Mouse (Mus musculus): ENCODE results near the gene Trmt5. TPM values are rescaled to one million over a fixed set of nuclear protein-coding genes. Genes with fewer than 3 reads are reported as not detected.

The Trmt5 gene
- polyA plus RNA-seq (2012; ENCODE audit: insufficient read depth, insufficient read length, missing spikeins): 13.7 and 17.2 TPM in 2 replicates

GRCm38 (mm10) chr12:73286287-73287092 lies at the start of gene Trmt5, which contains the start of gene Slc38a6:
Gene Trmt5, minus strand, starts transcription at chr12:73286710.
Gene Slc38a6, plus strand, starts transcription at chr12:73286779.
- peak within 1 kb of the TSS; percentile 86 for H3K27ac ChIP-seq (ENCODE audit: insufficient read depth, low read depth, low read length)
- H3K4me3 ChIP-seq (ENCODE audit: insufficient read depth, low read length): peak within 1 kb of the TSS; percentile 86
- peaks cover 10% of the 10 kb centered on the region for H3K4me1 ChIP-seq (ENCODE audit: control insufficient read depth, insufficient read depth, low read length)
- peak; percentile 56; the same call in 1 of the 2 replicates for TF ChIP-seq POLR2A (IDR thresholded peaks at IDR 0.05; ENCODE audit: borderline replicate concordance, low read depth, low read length)
- no peak for TF ChIP-seq CTCF (IDR thresholded peaks at IDR 0.05; ENCODE audit: low read depth, low read length)

GRCm38 (mm10) chr12:73334051-73334551 lies 47.6 kb upstream of the Trmt5 start:
- H3K4me1 ChIP-seq (ENCODE audit: control insufficient read depth, insufficient read depth, low read length): no peaks in the 10 kb centered on the region
- H3K27ac ChIP-seq (ENCODE audit: insufficient read depth, low read depth, low read length): no peak overlapping the region
- TF ChIP-seq POLR2A (IDR thresholded peaks at IDR 0.05; ENCODE audit: borderline replicate concordance, low read depth, low read length): no peak
- no peak for TF ChIP-seq CTCF (IDR thresholded peaks at IDR 0.05; ENCODE audit: low read depth, low read length)
- no peak overlapping the region for H3K4me3 ChIP-seq (ENCODE audit: insufficient read depth, low read length)

- Histone ChIP-seq H3K4me1 (ENCODE audit: control insufficient read depth, insufficient read depth, low read length) (no peaks in the 10 kb centered on the region), H3K27ac (ENCODE audit: insufficient read depth, low read depth, low read length) (no peak overlapping the region), H3K4me3 (ENCODE audit: insufficient read depth, low read length) (no peak overlapping the region)
- no peak for TF ChIP-seq CTCF (IDR thresholded peaks at IDR 0.05; ENCODE audit: low read depth, low read length)
- no peak for TF ChIP-seq POLR2A (IDR thresholded peaks at IDR 0.05; ENCODE audit: borderline replicate concordance, low read depth, low read length)
These were observed 46.2 kb upstream of the Trmt5 start for GRCm38 (mm10) chr12:73332701-73333100.

GRCm38 (mm10) chr12:73330236-73330635 lies 43.7 kb upstream of the Trmt5 start:
- H3K4me3 ChIP-seq (ENCODE audit: insufficient read depth, low read length): no peak overlapping the region

GRCm38 (mm10) chr12:73328448-73329167 lies 42.1 kb upstream of the Trmt5 start:
- Histone ChIP-seq H3K4me3 (ENCODE audit: insufficient read depth, low read length) (no peak overlapping the region), H3K27ac (ENCODE audit: insufficient read depth, low read depth, low read length) (no peak overlapping the region), H3K4me1 (ENCODE audit: control insufficient read depth, insufficient read depth, low read length) (peaks cover 20% of the 10 kb centered on the region)
- TF ChIP-seq CTCF (IDR thresholded peaks at IDR 0.05; ENCODE audit: low read depth, low read length): no peak
- no peak for TF ChIP-seq POLR2A (IDR thresholded peaks at IDR 0.05; ENCODE audit: borderline replicate concordance, low read depth, low read length)

More at GRCm38 (mm10) chr12:73330236-73330635, 43.7 kb upstream of the Trmt5 start:
- peaks cover 5% of the 10 kb centered on the region; the same call in 1 of the 2 replicates for H3K4me1 ChIP-seq (ENCODE audit: control insufficient read depth, insufficient read depth, low read length)
- no peak overlapping the region for H3K27ac ChIP-seq (ENCODE audit: insufficient read depth, low read depth, low read length)
- TF ChIP-seq POLR2A (IDR thresholded peaks at IDR 0.05; ENCODE audit: borderline replicate concordance, low read depth, low read length) (no peak), CTCF (IDR thresholded peaks at IDR 0.05; ENCODE audit: low read depth, low read length) (no peak)

GRCm38 (mm10) chr12:73327381-73327780 lies 40.9 kb upstream of the Trmt5 start:
- H3K4me1 ChIP-seq (ENCODE audit: control insufficient read depth, insufficient read depth, low read length): peaks cover 29% of the 10 kb centered on the region

GRCm38 (mm10) chr12:73325617-73326016 lies 39.1 kb upstream of the Trmt5 start:
- no peak for TF ChIP-seq CTCF (IDR thresholded peaks at IDR 0.05; ENCODE audit: low read depth, low read length)
- no peak for TF ChIP-seq POLR2A (IDR thresholded peaks at IDR 0.05; ENCODE audit: borderline replicate concordance, low read depth, low read length)
- no peak overlapping the region for H3K27ac ChIP-seq (ENCODE audit: insufficient read depth, low read depth, low read length)
- H3K4me3 ChIP-seq (ENCODE audit: insufficient read depth, low read length): no peak overlapping the region
- peaks cover 40% of the 10 kb centered on the region for H3K4me1 ChIP-seq (ENCODE audit: control insufficient read depth, insufficient read depth, low read length)

More at GRCm38 (mm10) chr12:73327381-73327780, 40.9 kb upstream of the Trmt5 start:
- no peak overlapping the region for H3K4me3 ChIP-seq (ENCODE audit: insufficient read depth, low read length)
- H3K27ac ChIP-seq (ENCODE audit: insufficient read depth, low read depth, low read length): no peak overlapping the region
- no peak for TF ChIP-seq POLR2A (IDR thresholded peaks at IDR 0.05; ENCODE audit: borderline replicate concordance, low read depth, low read length)
- TF ChIP-seq CTCF (IDR thresholded peaks at IDR 0.05; ENCODE audit: low read depth, low read length): no peak

- peaks cover 40% of the 10 kb centered on the region for H3K4me1 ChIP-seq (ENCODE audit: control insufficient read depth, insufficient read depth, low read length)
- TF ChIP-seq POLR2A (IDR thresholded peaks at IDR 0.05; ENCODE audit: borderline replicate concordance, low read depth, low read length) (no peak), CTCF (IDR thresholded peaks at IDR 0.05; ENCODE audit: low read depth, low read length) (no peak)
- no peak overlapping the region for H3K27ac ChIP-seq (ENCODE audit: insufficient read depth, low read depth, low read length)
- H3K4me3 ChIP-seq (ENCODE audit: insufficient read depth, low read length): no peak overlapping the region
These were observed 38.7 kb upstream of the Trmt5 start for GRCm38 (mm10) chr12:73325181-73325580.

GRCm38 (mm10) chr12:73324742-73325141 lies 38.2 kb upstream of the Trmt5 start:
- TF ChIP-seq CTCF (IDR thresholded peaks at IDR 0.05; ENCODE audit: low read depth, low read length) (no peak), POLR2A (IDR thresholded peaks at IDR 0.05; ENCODE audit: borderline replicate concordance, low read depth, low read length) (no peak)
- H3K4me1 ChIP-seq (ENCODE audit: control insufficient read depth, insufficient read depth, low read length): peaks cover 40% of the 10 kb centered on the region
- H3K4me3 ChIP-seq (ENCODE audit: insufficient read depth, low read length): no peak overlapping the region
- peak overlapping the region; percentile 31; the same call in 1 of the 2 replicates for H3K27ac ChIP-seq (ENCODE audit: insufficient read depth, low read depth, low read length)
